Mouse (Mus musculus) C2C12 (cell line): ENCODE data around the gene Gm4869. TPM values are rescaled to one million over a fixed set of nuclear protein-coding genes. Genes with fewer than 3 reads are reported as not detected.
"Not testable (repeated sequence)": the region's sequence is repeated elsewhere in the genome, so short reads cannot be mapped to it uniquely, and the experiment has no call there.

ENCODE experiments used
- H3K27me3 ChIP-seq: one replicate; pipeline ENCODE4 v1.6.1; 2011; ENCODE audit not compliant: control insufficient read depth, insufficient read depth, insufficient read length
- H3K36me3 ChIP-seq: one replicate; pipeline ENCODE4 v1.6.1; 2011; ENCODE audit not compliant: control insufficient read depth, insufficient read depth
- H3K4me3 ChIP-seq: one replicate; pipeline ENCODE4 v1.5.1; 2011; ENCODE audit warnings: mild to moderate bottlenecking, control low read depth; ENCODE audit not compliant: poor library complexity, insufficient read depth, severe bottlenecking
- H3K79me2 ChIP-seq: one replicate; pipeline ENCODE4 v1.6.1; 2011; ENCODE audit not compliant: control insufficient read depth, insufficient read depth
- H3K79me3 ChIP-seq: one replicate; pipeline ENCODE4 v1.6.1; 2011; ENCODE audit warnings: low read depth, control low read depth
- H3ac ChIP-seq: one replicate; pipeline ENCODE3; 2011; ENCODE audit warnings: low read depth; ENCODE audit not compliant: control insufficient read depth, insufficient read length
- CEBPB ChIP-seq: IDR thresholded peaks from one replicate; pipeline ENCODE4 v1.6.1; 2011; ENCODE audit warnings: low read depth, mild to moderate bottlenecking, control low read depth, moderate library complexity
- CTCF ChIP-seq: IDR thresholded peaks from one replicate; pipeline ENCODE4 v1.5.1; 2011; ENCODE audit not compliant: control insufficient read depth, insufficient read depth, insufficient read length
- FOSL1 ChIP-seq: IDR thresholded peaks from one replicate; pipeline ENCODE4 v1.8.0; 2011; ENCODE audit warnings: mild to moderate bottlenecking, low read length; ENCODE audit not compliant: poor library complexity, insufficient read depth, severe bottlenecking
- MAX ChIP-seq: IDR thresholded peaks from one replicate; pipeline ENCODE4 v1.6.1; 2011; ENCODE audit warnings: mild to moderate bottlenecking, control low read depth
- MYOD1 ChIP-seq: IDR thresholded peaks from one replicate; pipeline ENCODE4 v1.6.1; 2011; ENCODE audit warnings: low read depth; ENCODE audit not compliant: control insufficient read depth, insufficient read length
- MYOG ChIP-seq: IDR thresholded peaks from one replicate; pipeline ENCODE4 v1.6.1; 2011; ENCODE audit not compliant: control insufficient read depth, insufficient read length; ENCODE audit errors: extremely low read depth
- USF1 ChIP-seq: IDR thresholded peaks from one replicate; pipeline ENCODE4 v1.6.1; 2011; ENCODE audit warnings: low read depth, mild to moderate bottlenecking, control low read depth, moderate library complexity
- polyA plus RNA-seq: library from polyadenylated mRNA; unstranded; fragments of >200 nt; fragmentation: generic; extraction: Trizol; gene quantifications from one replicate; pipeline ENCODE4 v1.2.1, GENCODE M21; 2012; ENCODE audit warnings: missing spikeins

Gm4869 gene
- polyA plus RNA-seq, 1 experiment: 0.01 TPM

DNA sequence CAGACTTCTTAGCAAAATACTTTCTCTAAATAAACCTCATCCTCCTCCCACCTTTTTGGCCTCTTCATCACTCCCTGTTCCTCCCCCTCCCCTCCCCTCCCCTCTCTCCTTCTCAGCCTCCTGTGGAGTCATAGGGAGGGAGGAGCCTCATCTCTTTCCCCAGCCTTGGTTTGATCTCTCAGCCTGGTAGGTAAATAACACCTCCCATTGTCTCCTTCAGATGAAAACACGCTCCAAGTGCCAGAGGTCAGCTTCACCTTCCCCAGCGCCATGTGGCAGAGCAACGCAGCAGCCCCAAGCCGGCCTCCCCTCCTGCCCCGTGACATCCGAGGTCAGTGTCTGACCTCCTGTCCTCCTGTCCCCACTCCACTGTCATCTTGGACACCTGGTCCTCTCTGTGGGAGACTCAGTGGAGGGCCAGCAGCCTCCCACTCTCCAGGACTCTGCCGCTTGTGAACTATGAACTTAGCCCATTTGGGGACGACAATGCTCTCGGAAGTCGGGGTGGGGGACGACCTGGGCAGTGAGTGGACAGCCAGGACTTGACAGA lies 47.3 kb downstream of the Gm4869 start:
- Histone ChIP-seq H3K36me3 (no peaks in the 10 kb centered on the region), H3K79me2 (no peaks in the 10 kb centered on the region), H3ac (no peak overlapping the region), H3K4me3 (no peak overlapping the region), H3K27me3 (peaks cover 29% of the 10 kb centered on the region), H3K79me3 (no peaks in the 10 kb centered on the region)
- TF ChIP-seq USF1 (no peak), MYOG (no peak), FOSL1 (no peak), MYOD1 (no peak), MAX (no peak), CTCF (no peak), CEBPB (no peak)

DNA sequence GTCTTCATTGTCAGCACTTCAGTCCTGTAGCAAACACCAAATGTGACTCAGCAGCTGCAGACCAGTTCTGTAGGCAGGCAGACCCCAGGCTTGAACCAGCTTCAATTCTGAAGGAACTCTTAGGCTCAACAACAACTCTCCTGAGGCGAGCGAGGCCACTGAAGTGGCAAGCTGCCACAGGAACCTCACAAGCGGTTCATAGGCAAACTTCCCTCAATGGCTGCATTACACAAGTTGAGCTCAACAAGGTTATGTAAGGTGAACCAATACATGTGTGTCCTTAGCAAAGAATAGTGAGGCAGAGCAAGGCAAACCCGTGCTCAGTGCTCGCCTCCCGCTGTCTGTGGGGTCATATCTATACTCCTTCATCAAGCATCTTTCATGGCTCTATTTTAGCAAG lies 52.7 kb downstream of the Gm4869 start:
- no peaks in the 10 kb centered on the region for H3K79me3 ChIP-seq
- H3K4me3 ChIP-seq: no peak overlapping the region
- peaks cover 6% of the 10 kb centered on the region for H3K27me3 ChIP-seq
- no peaks in the 10 kb centered on the region for H3K79me2 ChIP-seq
- H3K36me3 ChIP-seq: no peaks in the 10 kb centered on the region
- H3ac ChIP-seq: no peak overlapping the region
- TF ChIP-seq CEBPB: no peak
- no peak for TF ChIP-seq MAX
- no peak for TF ChIP-seq MYOD1
- no peak for TF ChIP-seq FOSL1
- TF ChIP-seq USF1: no peak
- TF ChIP-seq CTCF: no peak
- no peak for TF ChIP-seq MYOG

DNA sequence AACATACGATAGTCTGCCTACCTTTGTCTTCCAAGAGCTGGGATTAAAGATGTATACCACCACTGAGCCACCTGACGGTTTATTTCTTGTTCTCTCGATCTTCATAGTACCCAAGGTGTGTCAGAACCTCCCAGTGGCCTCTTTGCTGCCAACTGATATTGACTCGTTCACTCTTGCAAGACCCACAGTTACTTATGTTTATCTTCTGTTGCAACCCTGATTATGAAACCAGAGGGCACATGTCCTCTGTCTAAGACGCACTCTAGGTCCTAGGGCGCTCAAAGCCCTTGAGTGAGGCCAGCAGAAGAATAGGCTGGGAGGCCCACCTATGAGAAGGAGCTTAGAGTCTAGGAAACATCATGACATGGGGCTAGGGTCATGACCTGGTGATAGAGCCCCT lies 55.3 kb downstream of the Gm4869 start:
- Histone ChIP-seq H3ac (no peak overlapping the region), H3K4me3 (no peak overlapping the region), H3K27me3 (peaks cover 6% of the 10 kb centered on the region), H3K79me2 (peaks cover 2% of the 10 kb centered on the region), H3K36me3 (no peaks in the 10 kb centered on the region), H3K79me3 (no peaks in the 10 kb centered on the region)
- TF ChIP-seq CEBPB (no peak), MYOG (no peak), CTCF (no peak), FOSL1 (no peak), MAX (no peak), USF1 (no peak), MYOD1 (no peak)

DNA sequence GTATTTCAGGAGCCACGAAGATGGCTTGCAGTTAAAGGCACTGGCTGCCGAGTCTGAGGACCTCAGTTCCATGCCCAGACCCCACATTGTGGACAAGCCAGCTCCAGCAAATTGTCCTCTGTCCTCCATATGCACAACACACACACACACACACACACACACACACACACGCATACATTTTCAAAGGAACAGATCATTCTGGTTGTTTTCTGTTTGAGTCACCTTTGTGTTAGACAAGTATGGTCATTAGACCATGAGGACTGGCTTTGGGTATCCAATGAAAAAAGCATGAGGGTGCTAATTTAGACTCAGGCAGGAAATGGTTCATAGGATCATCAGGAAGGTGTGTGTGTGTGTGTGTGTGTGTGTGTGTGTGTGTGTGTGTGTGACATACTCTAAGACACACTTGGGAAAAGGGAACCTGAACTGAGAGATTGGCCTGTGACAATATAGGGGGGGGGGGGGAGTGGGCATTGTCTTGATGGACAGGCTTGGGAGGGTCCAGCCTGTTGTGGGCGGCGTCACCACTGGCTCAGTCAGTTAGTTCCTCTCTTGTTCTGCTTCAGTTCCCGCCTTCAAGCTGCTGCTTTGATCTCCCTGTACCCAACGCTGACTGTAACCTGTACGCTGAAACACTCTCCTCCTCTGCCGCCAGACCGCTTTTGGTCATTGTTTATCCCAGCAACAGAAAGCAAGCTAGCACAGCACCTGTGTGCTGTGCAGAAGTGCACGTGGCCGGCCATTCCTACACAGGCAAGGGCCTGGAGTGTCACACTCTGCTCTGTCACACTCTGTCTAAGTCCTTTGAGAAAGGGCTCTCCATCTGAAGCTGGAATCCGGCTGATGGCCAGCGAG lies 56.8 kb downstream of the Gm4869 start:
- no peak for TF ChIP-seq MAX
- no peak for TF ChIP-seq CTCF
- no peak for TF ChIP-seq MYOG
- TF ChIP-seq USF1: no peak
- no peak for TF ChIP-seq CEBPB
- TF ChIP-seq MYOD1: no peak
- TF ChIP-seq FOSL1: no peak
- H3K36me3 ChIP-seq: no peaks in the 10 kb centered on the region
- no peak overlapping the region for H3K4me3 ChIP-seq

DNA sequence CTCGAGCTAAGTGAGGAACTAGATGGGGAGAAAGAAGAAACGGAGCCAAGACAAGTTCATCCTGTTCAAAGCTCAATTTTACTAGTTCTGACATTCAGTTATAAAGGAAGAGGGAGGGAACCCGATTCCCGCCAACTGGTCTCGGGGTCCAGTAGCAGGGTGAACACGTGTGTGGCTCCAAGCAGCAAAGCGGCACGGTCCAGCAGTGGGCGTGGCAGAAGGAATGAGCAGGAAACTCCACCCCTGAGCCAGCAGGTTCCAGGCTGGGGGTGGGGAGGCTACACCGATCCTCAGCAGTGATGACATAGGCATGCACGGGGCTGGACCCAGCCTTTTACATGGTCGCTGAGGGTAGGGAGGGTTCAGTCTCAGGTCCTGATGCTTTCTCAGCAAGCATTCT lies 57.5 kb downstream of the Gm4869 start:
- not testable (repeated sequence) for H3K27me3 ChIP-seq, H3K79me3 ChIP-seq, H3K36me3 ChIP-seq, H3K4me3 ChIP-seq, H3ac ChIP-seq
- H3K79me2 ChIP-seq: peaks cover 21% of the 10 kb centered on the region

More for the DNA sequence above, 56.8 kb downstream of the Gm4869 start:
- Histone ChIP-seq H3K79me3 (peaks cover 3% of the 10 kb centered on the region), H3ac (peak overlapping the region; percentile 21), H3K79me2 (peaks cover 17% of the 10 kb centered on the region), H3K27me3 (no peaks in the 10 kb centered on the region)

- Histone ChIP-seq H3K27me3 (no peaks in the 10 kb centered on the region), H3K79me3 (peaks cover 3% of the 10 kb centered on the region), H3K4me3 (peak within 1 kb of the TSS; percentile 53), H3ac (peak within 1 kb of the TSS; percentile 52), H3K36me3 (no peaks in the 10 kb centered on the region), H3K79me2 (peaks cover 34% of the 10 kb centered on the region)
- TF ChIP-seq CEBPB (no peak), MAX (peak; percentile 99), MYOG (no peak), USF1 (peak; percentile 34), FOSL1 (no peak), MYOD1 (no peak), CTCF (no peak)
Observed at GRCm38 (mm10) chr5:140505208-140505780, 59.8 kb downstream of the Gm4869 start, which contains the start of gene Chst12. Gene Chst12, plus strand, starts transcription at chr5:140505550.
